Mouse (Mus musculus): ENCODE results near the gene 5430419D17Rik. TPM values are rescaled to one million over a fixed set of nuclear protein-coding genes. Genes with fewer than 3 reads are reported as not detected.

The 5430419D17Rik gene
- polyA plus RNA-seq, 1 experiment = not detected

DNA sequence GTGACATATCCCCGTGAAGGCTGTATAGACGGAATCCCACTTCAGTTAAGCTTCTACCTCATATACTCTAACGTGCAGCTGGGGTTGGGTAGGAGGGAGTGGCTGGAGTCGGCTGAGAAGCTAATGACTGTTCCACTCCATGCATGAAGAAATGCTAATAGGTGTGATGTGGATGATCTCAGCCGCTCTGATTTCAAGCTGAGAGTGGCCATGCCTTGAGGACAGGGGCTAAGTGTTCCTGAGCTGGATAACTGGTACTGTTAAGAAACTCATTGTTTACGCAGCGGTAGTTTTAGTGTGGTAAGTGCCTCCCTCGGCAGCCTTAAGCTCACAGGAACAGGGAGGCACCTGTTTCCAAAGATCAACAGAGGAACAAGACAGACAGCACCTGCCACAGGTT is 129.1 kb downstream of the 5430419D17Rik start:
- whole genome bisulfite sequencing = 32% methylated on average over 8 of the region's 8 CpGs
- no peak for DNase-seq (ENCODE audit: low read depth, low spot score)

DNA sequence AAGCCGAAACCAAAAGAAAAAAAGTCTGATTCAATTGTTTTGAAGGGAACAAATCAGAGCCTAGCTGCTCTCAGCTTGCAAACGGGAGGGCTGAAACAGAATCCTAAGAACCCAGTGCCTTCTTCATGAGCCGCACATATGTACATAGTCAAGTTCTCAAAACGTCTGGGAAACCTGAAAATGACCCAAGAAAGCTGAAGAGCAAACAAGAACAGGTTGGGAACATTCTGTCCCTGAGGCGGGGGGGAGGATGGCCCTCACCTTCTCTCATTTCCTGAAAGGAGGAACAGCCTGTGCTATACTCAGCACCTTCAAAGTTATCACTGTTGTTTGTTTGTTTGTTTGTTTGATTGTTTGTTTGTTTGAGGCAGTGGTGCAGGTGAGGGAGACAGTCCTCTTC is 132.5 kb downstream of the 5430419D17Rik start:
- WGBS = 61% methylated on average over 5 of the region's 5 CpGs

DNA sequence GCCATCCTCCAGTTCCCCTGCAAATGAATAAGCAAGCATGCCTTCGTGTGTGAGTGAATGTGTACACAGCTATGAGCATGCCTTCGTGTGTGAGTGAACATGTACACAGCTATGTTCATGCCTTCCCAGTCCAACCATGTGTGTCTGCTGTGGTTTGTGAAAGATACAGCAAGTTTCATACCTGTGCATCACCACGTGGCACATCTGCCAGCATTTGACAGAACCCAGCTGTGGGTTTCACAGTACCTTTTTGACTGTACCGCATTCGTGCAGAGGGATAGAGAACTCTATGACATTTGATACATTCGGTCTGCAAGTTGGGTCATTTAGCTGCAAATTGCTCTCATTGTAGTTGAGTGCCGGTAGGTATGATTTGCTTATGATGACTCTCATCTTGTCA is 140.3 kb downstream of the 5430419D17Rik start:
- no peak for DNase-seq (ENCODE audit: low read depth, low spot score)
- WGBS = 75% methylated on average over 7 of the region's 7 CpGs

More for the DNA sequence above, 132.5 kb downstream of the 5430419D17Rik start:
- DNase-seq (ENCODE audit: low read depth, low spot score) = no peak

DNA sequence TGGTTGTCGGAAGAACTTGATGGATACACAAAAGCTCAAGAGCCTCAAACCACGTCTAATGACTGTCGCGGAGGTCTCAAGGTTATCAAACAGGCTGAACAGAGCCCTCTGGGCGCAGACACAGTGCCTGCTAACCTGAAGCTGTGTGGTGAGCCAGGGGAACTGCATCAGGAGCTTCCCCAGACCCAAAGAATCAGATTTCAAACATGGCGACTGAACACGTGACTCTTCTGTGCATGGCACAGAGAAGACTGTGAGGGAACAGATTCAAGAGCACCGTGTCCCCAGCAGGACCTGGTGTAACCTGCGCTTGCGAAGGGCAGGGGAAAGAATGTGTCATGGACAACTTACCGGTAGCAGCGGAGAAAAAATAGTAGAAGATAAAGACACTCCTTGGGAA is 143.4 kb downstream of the 5430419D17Rik start:
- no peak for DNase-seq (ENCODE audit: low read depth, low spot score)
- WGBS = 64% methylated on average over 12 of the region's 12 CpGs

DNA sequence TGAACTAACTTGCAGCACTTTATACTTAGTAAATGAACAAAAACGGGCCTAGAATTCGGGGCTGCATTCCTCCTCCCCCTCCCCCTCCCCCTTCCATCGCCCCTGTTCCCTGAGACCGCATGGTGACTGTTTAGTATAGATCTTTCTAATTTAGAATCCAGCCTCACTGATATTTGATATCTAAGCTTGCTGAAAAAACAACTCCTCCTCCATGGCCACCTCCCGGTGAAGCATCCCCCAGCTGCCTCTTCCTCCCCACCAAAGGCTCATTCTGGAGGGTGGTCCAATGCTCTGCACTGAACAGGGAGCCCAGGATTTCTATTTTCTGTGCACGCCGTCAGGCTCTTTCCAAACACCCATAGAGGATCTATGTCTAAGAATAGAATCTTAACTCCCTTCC is 144.1 kb downstream of the 5430419D17Rik start:
- WGBS = 80% methylated on average over 5 of the region's 7 CpGs

DNA sequence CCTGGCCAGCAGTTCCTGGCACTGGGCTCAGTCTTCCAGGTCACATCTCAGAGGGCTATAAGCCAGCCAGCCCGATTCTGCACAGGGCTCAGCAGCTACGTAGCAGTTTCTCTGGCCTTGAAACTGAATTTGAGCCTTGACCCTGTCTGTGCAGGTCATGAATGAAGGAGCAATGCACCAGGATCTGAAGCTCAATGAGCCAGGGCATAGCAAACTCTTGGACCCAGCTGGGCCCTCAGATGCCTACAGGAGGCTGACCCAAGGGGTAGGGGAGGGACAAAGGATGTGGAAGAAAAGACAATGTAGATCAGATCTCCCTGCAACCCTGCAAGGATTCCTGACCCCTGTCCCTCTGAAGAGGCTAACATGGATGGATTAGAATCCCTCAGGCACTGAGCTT is 148.0 kb downstream of the 5430419D17Rik start, which contains the start of gene Cuzd1:
Gene Cuzd1, minus strand, starts transcription at position 101 of the 400 bp plus-strand sequence.
- no peak for DNase-seq (ENCODE audit: low read depth, low spot score)
- WGBS = 60% methylated on average over 2 of the region's 2 CpGs

More for the DNA sequence above, 144.1 kb downstream of the 5430419D17Rik start:
- no peak for DNase-seq (ENCODE audit: low read depth, low spot score)

DNA sequence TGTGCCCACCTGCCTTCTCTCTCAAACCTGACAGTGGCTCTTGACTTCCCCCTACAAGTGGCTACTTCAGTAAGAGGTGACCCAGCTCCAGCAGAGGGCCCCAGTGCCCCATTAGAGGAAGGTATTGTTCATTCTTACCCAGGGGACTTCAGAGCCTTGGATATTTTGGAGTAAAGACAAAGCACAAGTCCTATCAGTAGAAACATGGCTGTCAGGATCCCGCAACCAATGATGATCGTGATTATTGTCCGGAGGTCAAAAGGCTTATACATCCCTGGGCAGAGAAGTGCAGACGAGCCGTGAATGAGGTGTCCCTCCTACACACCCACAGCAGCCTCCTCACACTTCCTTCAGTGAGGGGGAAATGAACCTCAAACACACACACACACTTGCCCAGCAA is 152.9 kb downstream of the 5430419D17Rik start:
- WGBS = 83% methylated on average over 5 of the region's 5 CpGs
- no peak for DNase-seq (ENCODE audit: low read depth, low spot score)

GRCm38 (mm10) chr7:131329416-131329815 is 155.2 kb downstream of the 5430419D17Rik start, which contains the start of gene Fam24b:
Fam24b (minus strand) TSS chr7:131329516.
- 93% methylated on average over 5 of the region's 5 CpGs for WGBS
- no peak for DNase-seq (ENCODE audit: low read depth, low spot score)

- no peak for DNase-seq (ENCODE audit: low read depth, low spot score)
- WGBS = 60% methylated on average over 2 of the region's 2 CpGs
Measured at GRCm38 (mm10) chr7:131331688-131332087, 157.5 kb downstream of the 5430419D17Rik start.

DNA sequence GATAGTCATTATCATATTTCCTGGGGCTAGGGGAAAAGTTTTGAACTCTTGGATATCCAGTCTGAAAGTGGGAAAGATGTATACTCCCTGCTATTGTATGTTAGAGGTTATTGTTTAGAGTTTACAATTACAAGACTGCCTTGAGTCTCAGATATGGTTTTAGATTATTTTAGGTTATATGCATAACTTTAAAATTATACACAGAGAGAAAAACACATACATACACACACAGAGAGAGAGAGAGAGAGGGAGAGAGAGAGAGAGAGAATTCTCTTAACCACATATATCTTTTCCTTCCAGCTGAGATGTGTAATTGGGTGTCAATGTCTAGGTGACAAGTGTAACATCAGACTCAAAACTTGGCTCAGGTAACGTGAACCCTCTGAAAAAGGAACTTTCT is 159.4 kb downstream of the 5430419D17Rik start, which contains the start of gene Fam24a:
Gene Fam24a, plus strand, starts transcription at position 301 of the 400 bp plus-strand sequence.
- DNase-seq (ENCODE audit: low read depth, low spot score) = no peak
- 45% methylated on average over 1 of the region's 1 CpGs for WGBS

- DNase-seq (ENCODE audit: low read depth, low spot score) = no peak
- 63% methylated on average over 8 of the region's 8 CpGs for WGBS
Measured at GRCm38 (mm10) chr7:131337502-131338068, 163.4 kb downstream of the 5430419D17Rik start.

DNA sequence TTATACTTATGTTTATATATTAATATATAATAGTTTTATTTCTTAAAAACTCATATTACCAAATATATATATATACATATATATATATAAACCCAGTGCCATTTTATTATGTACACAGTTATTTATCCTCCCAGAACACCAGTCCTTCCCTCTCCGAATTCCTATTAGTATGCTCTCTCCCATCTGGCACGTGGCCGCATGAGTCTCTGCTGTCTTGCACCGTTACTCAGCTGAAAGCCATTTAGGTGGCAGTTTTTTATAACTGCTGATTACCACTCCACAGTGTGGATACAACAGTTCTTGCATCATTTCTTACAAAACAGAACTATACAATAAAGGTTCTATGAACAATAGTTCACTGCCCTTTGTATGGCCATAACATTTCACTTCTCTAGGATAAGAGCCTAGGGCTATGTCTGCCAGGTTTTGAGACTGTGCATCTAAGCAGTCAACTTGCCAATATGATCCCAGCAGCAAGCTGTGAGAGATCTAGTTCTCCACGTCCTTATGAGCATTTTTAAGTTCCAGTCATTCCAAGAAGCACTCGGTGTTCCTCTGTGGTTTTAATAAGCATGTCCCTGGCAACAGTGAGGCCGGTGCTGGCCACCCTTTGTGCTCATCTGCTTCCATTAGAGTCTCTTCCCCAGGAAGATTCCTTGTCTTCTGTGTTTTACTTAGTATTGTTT is 171.8 kb downstream of the 5430419D17Rik start:
- no peak for DNase-seq (ENCODE audit: low read depth, low spot score)
- WGBS = 68% methylated on average over 7 of the region's 7 CpGs

Other genes starting within 250 kb of the 5430419D17Rik start
- gene Htra1, start 238.3 kb upstream of the 5430419D17Rik start, polyA plus RNA-seq (2012; rRNA removed) = 26.3 and 32.1 TPM in 2 replicates
- gene Dmbt1, start 142.3 kb upstream of the 5430419D17Rik start, polyA plus RNA-seq (2012; rRNA removed) = 799 and 934 TPM in 2 replicates
- gene 4933402N03Rik, start 28.1 kb upstream of the 5430419D17Rik start, polyA plus RNA-seq (2012; rRNA removed) = not detected in 2 replicates
- 0.10 and 0.56 TPM in 2 replicates for gene Cuzd1, start 147.9 kb downstream of the 5430419D17Rik start, polyA plus RNA-seq (2012; rRNA removed)
- gene Fam24b, start 155.1 kb downstream of the 5430419D17Rik start, polyA plus RNA-seq (2012; rRNA removed) = not detected in 2 replicates
- not detected in 2 replicates for gene Fam24a, start 159.5 kb downstream of the 5430419D17Rik start, polyA plus RNA-seq (2012; rRNA removed)
- gene 2310057M21Rik, start 188.4 kb downstream of the 5430419D17Rik start, polyA plus RNA-seq (2012; rRNA removed) = 2.7 and 3.9 TPM in 2 replicates
- 26.3 and 27.7 TPM in 2 replicates for gene Pstk, start 196.7 kb downstream of the 5430419D17Rik start, polyA plus RNA-seq (2012; rRNA removed)
- 4.7 and 10.6 TPM in 2 replicates for gene Ikzf5, start 236.1 kb downstream of the 5430419D17Rik start, polyA plus RNA-seq (2012; rRNA removed)
- gene Acadsb, start 236.2 kb downstream of the 5430419D17Rik start, polyA plus RNA-seq (2012; rRNA removed) = 3.2 and 3.6 TPM in 2 replicates